Mouse (Mus musculus): ENCODE data around the gene Lyrm4.

- no peak for TF ChIP-seq CTCF (IDR thresholded peaks at IDR 0.05; ENCODE audit: control insufficient read depth, insufficient read depth, low read length)
- TF ChIP-seq POLR2A (IDR thresholded peaks at IDR 0.05; ENCODE audit: borderline replicate concordance, control insufficient read depth, low read depth, low read length): no peak
These were observed 59.8 kb downstream of the Lyrm4 start for GRCm38 (mm10) chr13:36057489-36057888.

Measured in bone marrow, adult 2 months (tissue).